Mouse (Mus musculus) left cerebral cortex, postnatal 10 days (tissue): ENCODE data around the gene Scgb2b3. TPM values are rescaled to one million over a fixed set of nuclear protein-coding genes. Genes with fewer than 3 reads are reported as not detected.

Experiments used
- DNase-seq, 2 experiments: peaks; one replicate each; pipeline ENCODE4 v3.0.0; 2021 to 2022; ENCODE audit warnings: low spot score in 2 of 2, mixed read lengths in 1 of 2; ENCODE audit errors: extremely low spot score in 1 of 2
- intact Hi-C: fragments of 180-260 bp; cut with DNase I; formaldehyde crosslinking; loops from one replicate; pipeline ENCODE4 v1.15.1; 2025
- total RNA-seq, 2 experiments: library from RNA; stranded (reverse); gene quantifications; 2 replicates each; pipeline ENCODE4 v1.2.3; 2021

The Scgb2b3 gene
- total RNA-seq = not detected

DNA sequence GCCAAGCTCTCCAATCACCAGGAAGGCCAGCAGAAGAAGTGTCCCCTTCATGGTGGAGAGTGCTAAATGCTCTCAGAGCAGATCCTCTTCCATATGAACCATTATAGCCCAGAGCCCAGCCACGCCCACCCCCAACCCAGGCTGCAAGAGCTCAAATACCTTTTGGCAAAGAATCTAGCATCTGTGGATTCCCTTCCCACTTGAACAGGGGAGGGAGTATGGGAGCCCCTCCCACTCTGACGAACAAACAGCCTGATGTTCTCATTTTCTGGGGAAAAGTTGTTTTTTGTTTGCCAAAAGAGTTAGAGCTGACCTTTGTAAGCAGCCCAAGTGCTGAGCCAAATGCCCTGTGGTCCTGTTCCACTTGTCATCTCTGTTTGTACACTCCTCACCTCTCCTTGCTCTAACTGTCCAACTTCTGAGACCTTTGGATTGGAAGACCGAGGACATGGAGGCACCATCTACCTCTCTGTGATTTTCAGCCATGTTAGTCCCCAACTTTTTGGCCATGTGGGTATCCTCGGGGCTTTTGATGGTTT lies at the start of gene Scgb2b3:
Gene Scgb2b3, minus strand, starts transcription at position 51 of the 539 bp plus-strand sequence.
- DNase-seq = no peak
- intact Hi-C loops = no loop called here

DNA sequence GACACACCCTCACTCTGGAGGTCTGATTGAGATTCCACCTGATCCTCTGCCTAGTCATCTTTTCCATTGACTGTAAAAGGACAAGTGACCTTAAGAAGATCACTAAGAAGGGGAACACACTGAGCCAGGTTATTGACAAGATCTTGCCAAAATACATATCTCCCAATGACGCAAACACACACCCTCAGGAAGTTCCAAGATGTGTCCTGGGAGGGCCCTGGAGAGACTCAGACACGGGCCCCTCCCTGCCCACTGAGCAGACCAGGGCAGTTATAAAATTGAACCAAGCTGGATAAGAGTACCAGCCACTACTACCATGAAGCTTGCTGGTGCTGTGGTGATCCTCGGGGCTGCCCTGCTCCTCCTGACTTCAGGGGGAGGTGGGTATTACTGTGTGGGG lies 13.4 kb upstream of the Scgb2b3 start, which contains the start of gene Scgb1b3:
Gene Scgb1b3, plus strand, starts transcription at position 301 of the 400 bp plus-strand sequence.
- intact Hi-C loops = no loop called here
- DNase-seq = no peak

Other genes with a start within 250 kb of the Scgb2b3 start
- gene Hpn, start 246.8 kb downstream of the Scgb2b3 start, total RNA-seq = 1 to 10 TPM; 1.2 to 1.9 TPM
- gene Scn1b, start 235.1 kb downstream of the Scgb2b3 start, total RNA-seq = 100 to 1,000 TPM; 176 to 205 TPM
- gene Gramd1a, start 206.2 kb downstream of the Scgb2b3 start, total RNA-seq = 100 to 1,000 TPM; 131 to 138 TPM
- not detected for gene Scgb2b2, start 71.6 kb downstream of the Scgb2b3 start, total RNA-seq
- gene Scgb1b2, start 70.3 kb downstream of the Scgb2b3 start, total RNA-seq = not detected
- gene Scgb1b3, start 13.5 kb upstream of the Scgb2b3 start, total RNA-seq = not detected